Mouse (Mus musculus) heart, adult 2 months (tissue): ENCODE measurements around the gene Blm. TPM values are rescaled to one million over a fixed set of nuclear protein-coding genes. Genes with fewer than 3 reads are reported as not detected.

ENCODE experiments used
- DNase-seq, 2 experiments: peaks; one replicate each; pipeline ENCODE4 v3.0.0; 2021
- H3K27ac ChIP-seq: fragments of 200-600 bp; 2 replicates; pipeline ENCODE4 v1.8.1; 2022
- H3K27me3 ChIP-seq: fragments of 200-500 bp; 2 replicates; pipeline ENCODE4 v1.6.1; 2012; ENCODE audit warnings: mild to moderate bottlenecking, low read length, inconsistent platforms, mixed read lengths; ENCODE audit not compliant: control insufficient read depth, insufficient read depth
- H3K36me3 ChIP-seq: fragments of 200-500 bp; 2 replicates; pipeline ENCODE4 v1.6.1; 2012; ENCODE audit warnings: low read length, inconsistent platforms; ENCODE audit not compliant: control insufficient read depth, insufficient read depth
- H3K4me1 ChIP-seq: fragments of 200-500 bp; 2 replicates; pipeline ENCODE4 v1.6.1; 2011; ENCODE audit warnings: low read length; ENCODE audit not compliant: control insufficient read depth, insufficient read depth
- H3K4me3 ChIP-seq: fragments of 200-600 bp; 2 replicates; pipeline ENCODE4 v1.8.1; 2022
- H3K79me2 ChIP-seq: fragments of 200-500 bp; replicated peaks from 2 replicates; pipeline ENCODE4 v1.6.1; 2012; ENCODE audit warnings: mild to moderate bottlenecking, inconsistent platforms, low read length, moderate library complexity, mixed read lengths; ENCODE audit not compliant: control insufficient read depth, insufficient read depth
- H3K9ac ChIP-seq: fragments of 200-500 bp; 2 replicates; pipeline ENCODE4 v1.6.1; 2012; ENCODE audit warnings: low read depth, mild to moderate bottlenecking, control low read depth, inconsistent platforms, low read length, mixed read lengths
- CTCF ChIP-seq: fragments of 200-600 bp; IDR thresholded peaks from 2 replicates; pipeline ENCODE4 v1.8.1; 2022; ENCODE audit warnings: antibody characterized with exemption, mild to moderate bottlenecking, moderate library complexity
- EP300 ChIP-seq: fragments of 200-500 bp; IDR thresholded peaks from 2 replicates; pipeline ENCODE4 v1.6.1; 2011; ENCODE audit warnings: low read depth, low read length, control low read depth; ENCODE audit not compliant: insufficient read depth
- POLR2A ChIP-seq: fragments of 200-500 bp; IDR thresholded peaks from 2 replicates; pipeline ENCODE4 v1.6.1; 2011; ENCODE audit warnings: mild to moderate bottlenecking, low read depth, low read length, control low read depth; ENCODE audit not compliant: insufficient read depth
- WGBS: fragments of 180-500 bp; shearing (Covaris S2); methylation state at CpG from one replicate; pipeline ENCODE4 v1.1.7; 2018; 5-methylcytosine and 5-hydroxymethylcytosine counted together
- intact Hi-C: fragments of 180-260 bp; cut with DNase I; formaldehyde crosslinking; loops from one replicate; pipeline ENCODE4 v1.15.1; 2025
- polyA plus RNA-seq: library from polyadenylated mRNA; depleted of rRNA; stranded (reverse); fragments of >200 nt; gene quantifications from 2 replicates; pipeline ENCODE4 v1.2.3, GENCODE M21; 2012; rRNA removed
- total RNA-seq, 2 experiments: library from RNA; stranded (reverse); gene quantifications; 2 replicates each; pipeline ENCODE4 v1.2.3; 2021

Blm gene
- total and polyA plus RNA-seq, 3 experiments: 0.59 to 1.3 (median 0.91) TPM

GRCm38 (mm10) chr7:80412781-80413180 is 122.1 kb downstream of the Blm start:
- Histone ChIP-seq H3K9ac (no peak overlapping the region), H3K27me3 (no peaks in the 10 kb centered on the region), H3K36me3 (no peaks in the 10 kb centered on the region), H3K4me3 (no peak overlapping the region), H3K4me1 (peaks cover 6% of the 10 kb centered on the region), H3K79me2 (no peaks in the 10 kb centered on the region), H3K27ac (no peak overlapping the region)
- TF ChIP-seq POLR2A (no peak), CTCF (no peak), EP300 (no peak)
- intact Hi-C loops: no loop called here
- no peak for DNase-seq
- 89% methylated on average over 5 of the region's 5 CpGs for WGBS

- Histone ChIP-seq H3K9ac (no peak overlapping the region), H3K36me3 (no peaks in the 10 kb centered on the region), H3K27ac (no peak overlapping the region), H3K27me3 (no peaks in the 10 kb centered on the region), H3K4me1 (peaks cover 6% of the 10 kb centered on the region), H3K79me2 (no peaks in the 10 kb centered on the region), H3K4me3 (no peak overlapping the region)
- no peak for DNase-seq
- WGBS: 79% methylated on average over 10 of the region's 10 CpGs
- intact Hi-C loops: no loop called here
- TF ChIP-seq POLR2A: no peak
- TF ChIP-seq CTCF: no peak
Observed at GRCm38 (mm10) chr7:80412279-80412678, 122.6 kb downstream of the Blm start.

- Histone ChIP-seq H3K9ac (no peak overlapping the region), H3K27me3 (no peaks in the 10 kb centered on the region), H3K4me1 (peaks cover 6% of the 10 kb centered on the region), H3K27ac (no peak overlapping the region), H3K36me3 (no peaks in the 10 kb centered on the region), H3K79me2 (no peaks in the 10 kb centered on the region), H3K4me3 (no peak overlapping the region)
- DNase-seq: no peak
- 90% methylated on average over 9 of the region's 9 CpGs for WGBS
- TF ChIP-seq EP300: no peak
- no peak for TF ChIP-seq CTCF
- TF ChIP-seq POLR2A: no peak
- intact Hi-C loops: no loop called here
Observed at GRCm38 (mm10) chr7:80410380-80410779, 124.5 kb downstream of the Blm start.

- Histone ChIP-seq H3K4me1 (peaks cover 8% of the 10 kb centered on the region), H3K79me2 (no peaks in the 10 kb centered on the region)
Observed at GRCm38 (mm10) chr7:80407712-80408111, 127.2 kb downstream of the Blm start.

GRCm38 (mm10) chr7:80406186-80406585 is 128.7 kb downstream of the Blm start:
- TF ChIP-seq CTCF (no peak), POLR2A (no peak), EP300 (no peak)
- Histone ChIP-seq H3K4me3 (no peak overlapping the region), H3K36me3 (no peaks in the 10 kb centered on the region), H3K79me2 (peaks cover 3% of the 10 kb centered on the region; the same call in 1 of the 2 replicates), H3K9ac (no peak overlapping the region), H3K4me1 (peaks cover 9% of the 10 kb centered on the region), H3K27me3 (no peaks in the 10 kb centered on the region), H3K27ac (no peak overlapping the region)
- no peak for DNase-seq
- WGBS: 85% methylated on average over 3 of the region's 3 CpGs
- intact Hi-C loops: no loop called here

More at GRCm38 (mm10) chr7:80407712-80408111, 127.2 kb downstream of the Blm start:
- Histone ChIP-seq H3K4me3 (no peak overlapping the region), H3K27me3 (no peaks in the 10 kb centered on the region), H3K36me3 (no peaks in the 10 kb centered on the region), H3K27ac (no peak overlapping the region), H3K9ac (no peak overlapping the region)
- intact Hi-C loops: no loop called here
- DNase-seq: no peak
- WGBS: 79% methylated on average over 9 of the region's 9 CpGs
- no peak for TF ChIP-seq POLR2A
- no peak for TF ChIP-seq EP300
- no peak for TF ChIP-seq CTCF

GRCm38 (mm10) chr7:80405188-80405695 is 129.7 kb downstream of the Blm start, which contains the start of gene Furin:
Furin (minus strand) TSS chr7:80405436.
- Histone ChIP-seq H3K79me2 (peaks cover 3% of the 10 kb centered on the region; the same call in 1 of the 2 replicates), H3K9ac (no peak within 1 kb of the TSS), H3K4me1 (peaks cover 16% of the 10 kb centered on the region), H3K27me3 (no peaks in the 10 kb centered on the region), H3K4me3 (no peak within 1 kb of the TSS), H3K36me3 (no peaks in the 10 kb centered on the region), H3K27ac (peak within 1 kb of the TSS; percentile 98)
- TF ChIP-seq EP300: no peak
- TF ChIP-seq CTCF: no peak
- TF ChIP-seq POLR2A: no peak
- DNase-seq: no peak
- intact Hi-C loops: no loop called here
- WGBS: 70% methylated on average over 9 of the region's 9 CpGs

Other genes starting within 250 kb of the Blm start
- 1 to 10 TPM in 1 of 2 experiments, under 1 TPM in 1; 0.47 to 1.5 TPM for gene Prc1, start 240.7 kb downstream of the Blm start, total RNA-seq
- 1.1 and 2.8 TPM in 2 replicates for gene Prc1, start 240.7 kb downstream of the Blm start, polyA plus RNA-seq
- 1 to 10 TPM; 5.6 to 6.1 TPM for gene Rccd1, start 210.7 kb downstream of the Blm start, total RNA-seq
- 7.0 and 7.4 TPM in 2 replicates for gene Rccd1, start 210.7 kb downstream of the Blm start, polyA plus RNA-seq
- 10 to 100 TPM; 15.8 to 16.8 TPM for gene Unc45a, start 194.1 kb downstream of the Blm start, total RNA-seq
- 23.0 and 24.0 TPM in 2 replicates for gene Unc45a, start 194.1 kb downstream of the Blm start, polyA plus RNA-seq
- gene Hddc3, start 192.0 kb downstream of the Blm start, total RNA-seq: 10 to 100 TPM; 30.0 to 39.9 TPM
- gene Hddc3, start 192.0 kb downstream of the Blm start, polyA plus RNA-seq: 47.7 and 77.5 TPM in 2 replicates
- gene Man2a2, start 163.7 kb downstream of the Blm start, total RNA-seq: 10 to 100 TPM; 55.7 to 58.7 TPM
- gene Man2a2, start 163.7 kb downstream of the Blm start, polyA plus RNA-seq: 75.8 and 82.4 TPM in 2 replicates
- gene Fes, start 147.2 kb downstream of the Blm start, total RNA-seq: 1 to 10 TPM; 8.9 to 9.8 TPM
- 15.4 and 17.3 TPM in 2 replicates for gene Fes, start 147.2 kb downstream of the Blm start, polyA plus RNA-seq
- 100 to 1,000 TPM; 108 to 129 TPM for gene Furin, start 129.7 kb downstream of the Blm start, total RNA-seq
- gene Furin, start 129.7 kb downstream of the Blm start, polyA plus RNA-seq: 64.9 and 79.4 TPM in 2 replicates
- gene Crtc3, start 153.8 kb upstream of the Blm start, total RNA-seq: 10 to 100 TPM; 11.0 to 12.9 TPM
- 11.6 and 14.3 TPM in 2 replicates for gene Crtc3, start 153.8 kb upstream of the Blm start, polyA plus RNA-seq